Mouse (Mus musculus) urinary bladder, postnatal 10 days (tissue): Measurements from ENCODE around the gene Ext2.

ENCODE experiments used
- DNase-seq: peaks from one replicate; pipeline ENCODE4 v3.0.0; 2022; ENCODE audit warnings: low spot score

Gene Ext2

DNA sequence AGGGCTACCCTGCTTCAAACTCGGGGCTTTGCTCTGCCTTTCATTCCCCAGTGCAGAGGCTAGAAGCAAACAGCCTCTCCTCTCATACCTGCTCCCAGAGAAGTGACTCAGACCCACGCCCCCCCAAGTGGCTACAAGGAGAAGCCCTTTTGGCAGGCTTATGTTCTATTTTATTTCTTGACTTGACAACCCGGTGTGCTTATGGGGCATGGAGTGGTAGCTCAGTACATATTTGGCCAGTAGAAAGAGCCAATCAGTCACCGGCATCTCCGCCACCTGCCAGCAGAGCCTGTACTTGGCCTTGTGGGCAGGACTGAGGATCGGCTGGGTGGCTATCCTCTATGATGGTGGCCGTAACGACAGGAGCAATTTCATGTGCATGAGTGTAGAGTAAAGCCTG lies 85.2 kb downstream of the Ext2 start:
- DNase-seq, result no peak

- DNase-seq, result no peak
These were observed 89.7 kb downstream of the Ext2 start for GRCm38 (mm10) chr2:93732658-93733057.

DNA sequence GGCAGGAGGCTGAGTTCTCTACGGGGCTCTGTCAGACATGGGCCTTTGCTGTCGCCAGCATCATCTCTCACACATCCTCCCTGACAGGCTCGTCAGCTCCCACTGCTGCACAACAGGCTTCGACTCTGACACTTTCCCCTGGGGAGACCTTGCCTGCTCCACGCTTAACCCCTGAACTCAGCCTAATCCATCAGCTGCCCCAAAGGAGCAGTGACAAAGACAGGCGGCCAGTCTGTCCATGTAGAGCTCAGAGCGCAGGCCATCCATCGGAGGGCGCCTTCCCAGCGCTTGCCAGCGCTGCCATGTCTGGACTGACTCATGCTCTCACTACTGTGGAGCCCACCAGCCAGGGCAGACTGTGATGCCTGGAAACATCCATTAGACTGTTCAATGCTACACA lies 92.8 kb downstream of the Ext2 start:
- no peak for DNase-seq

DNA sequence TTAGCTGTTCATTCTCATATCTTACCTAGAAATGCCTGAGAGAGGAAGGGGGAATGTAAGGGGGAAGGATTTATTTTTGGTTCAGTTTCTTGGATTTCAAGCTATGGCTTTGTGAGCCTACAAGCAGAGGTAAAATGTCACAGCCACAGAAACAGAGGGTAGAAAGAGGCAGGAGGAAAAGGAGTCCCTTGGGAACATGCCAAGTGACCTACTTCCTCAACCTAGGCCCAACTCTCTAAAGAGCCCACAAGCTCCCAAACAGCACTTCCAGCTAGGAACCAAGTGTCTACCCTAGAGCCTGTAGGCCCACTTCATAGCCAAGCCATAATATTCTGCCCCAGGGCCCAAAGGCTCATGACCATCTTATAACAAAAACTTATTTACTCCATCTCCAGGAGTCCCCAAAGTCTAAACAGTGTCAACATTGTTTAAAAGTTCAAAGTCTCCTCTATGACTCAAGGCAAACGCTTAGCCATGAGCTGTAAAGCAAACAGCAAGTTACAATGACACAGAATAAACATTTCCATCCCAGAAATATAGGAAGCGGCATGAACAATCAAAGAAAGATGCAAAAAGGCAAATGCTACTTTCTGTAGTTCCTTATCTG lies 99.1 kb downstream of the Ext2 start:
- DNase-seq, result no peak

DNA sequence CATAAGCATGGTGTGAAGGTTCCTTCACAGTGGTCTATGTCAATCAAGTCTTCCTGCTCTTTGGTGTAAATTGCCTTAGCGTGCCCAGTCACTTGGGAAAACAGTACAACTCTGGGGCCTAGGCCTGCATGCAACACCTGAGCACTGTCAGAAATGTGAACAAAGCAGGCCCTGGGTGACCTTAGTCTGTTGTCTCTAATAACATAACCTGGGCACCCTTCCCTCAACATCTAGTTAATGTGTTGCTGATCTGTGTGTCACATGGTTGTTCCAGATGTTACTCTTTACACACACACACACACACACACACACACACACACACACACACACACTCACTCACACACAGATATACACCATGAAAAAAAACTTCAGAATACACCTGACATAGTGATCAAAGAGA lies 101.4 kb downstream of the Ext2 start:
- no peak for DNase-seq

DNA sequence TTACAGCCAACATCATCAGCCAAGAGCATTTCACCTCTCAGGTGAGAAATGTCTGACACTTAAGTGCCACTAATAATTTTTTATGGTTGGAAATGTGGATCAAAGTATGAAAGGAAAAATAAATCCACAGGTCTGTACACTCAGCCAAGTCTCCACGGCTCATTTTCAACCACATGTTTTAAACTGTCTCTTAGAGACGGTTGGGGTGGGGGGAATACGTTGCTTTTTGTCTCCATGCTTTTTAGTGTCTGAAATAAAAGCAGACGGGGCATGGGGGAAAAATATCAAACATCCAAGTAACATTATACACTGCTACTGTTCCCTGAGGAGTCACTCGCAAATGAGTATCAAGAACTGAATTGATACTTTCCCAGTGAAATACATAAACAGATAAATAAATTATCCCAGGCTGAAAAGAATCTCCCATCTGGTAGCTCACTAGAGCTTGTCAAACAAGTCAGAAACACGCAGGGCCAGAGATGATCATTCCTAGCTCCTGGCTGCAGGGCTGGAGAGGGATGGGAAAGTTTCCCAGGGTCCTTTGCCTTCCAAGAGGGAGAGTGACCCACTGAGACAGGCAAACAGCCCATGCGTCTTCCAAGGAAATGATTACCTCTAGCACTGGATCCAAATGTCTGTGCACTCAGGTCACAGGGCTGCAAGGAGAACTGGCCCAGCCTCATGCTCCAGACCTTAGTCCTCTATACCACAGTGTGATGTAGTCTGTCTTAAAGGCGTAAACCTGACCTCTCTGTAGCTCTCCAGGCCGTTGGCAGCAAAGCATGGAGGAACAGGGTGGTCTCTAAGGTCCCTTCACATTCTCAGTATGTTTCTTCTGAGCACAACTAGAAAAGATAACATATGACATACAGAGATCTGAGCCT lies 102.3 kb downstream of the Ext2 start:
- no peak for DNase-seq

GRCm38 (mm10) chr2:93713267-93713666 lies 109.1 kb downstream of the Ext2 start:
- no peak for DNase-seq

DNA sequence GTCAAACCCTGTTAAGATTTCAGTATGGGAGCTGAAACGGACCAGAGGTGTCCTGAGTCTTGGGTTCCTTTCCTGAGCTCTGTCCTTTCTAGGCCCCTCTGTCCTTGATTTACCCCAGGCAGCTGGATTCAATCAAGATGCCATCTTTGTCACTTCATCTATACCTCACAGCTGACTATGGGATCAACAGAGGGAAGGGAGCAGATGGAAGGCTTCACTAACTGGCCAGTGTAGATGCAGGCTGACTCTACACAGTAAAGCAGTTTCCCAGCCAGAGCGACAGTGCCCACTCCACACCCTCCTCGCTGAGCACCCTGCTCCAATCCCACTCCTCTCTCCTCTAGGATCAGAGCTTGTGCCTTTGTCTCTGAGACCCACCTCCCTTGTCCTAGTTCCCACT lies 110.9 kb downstream of the Ext2 start:
- DNase-seq, result no peak

DNA sequence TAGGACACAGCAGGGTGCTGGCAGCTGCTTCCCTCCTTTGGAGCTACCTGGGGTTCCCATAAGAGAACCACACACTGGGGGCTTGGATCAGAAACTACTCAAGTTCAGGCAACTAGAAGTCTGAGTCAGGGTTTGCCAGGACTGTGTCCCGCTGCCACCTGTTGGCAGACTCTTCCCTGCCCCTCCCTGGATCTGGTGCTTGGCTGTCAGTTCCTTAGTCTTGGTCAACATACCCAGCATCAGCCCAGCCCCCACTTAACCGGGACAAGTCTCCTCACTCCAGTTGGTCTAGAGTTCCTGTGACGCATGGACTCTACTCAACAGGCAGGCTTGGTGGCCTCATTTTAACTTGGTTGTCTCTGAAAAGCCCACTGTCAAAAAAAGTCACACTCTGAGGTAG lies 112.7 kb downstream of the Ext2 start:
- DNase-seq, result no peak

GRCm38 (mm10) chr2:93709241-93709640 lies 113.1 kb downstream of the Ext2 start:
- DNase-seq, result no peak

- DNase-seq, result no peak
These were observed 115.5 kb downstream of the Ext2 start for GRCm38 (mm10) chr2:93706825-93707224.

DNA sequence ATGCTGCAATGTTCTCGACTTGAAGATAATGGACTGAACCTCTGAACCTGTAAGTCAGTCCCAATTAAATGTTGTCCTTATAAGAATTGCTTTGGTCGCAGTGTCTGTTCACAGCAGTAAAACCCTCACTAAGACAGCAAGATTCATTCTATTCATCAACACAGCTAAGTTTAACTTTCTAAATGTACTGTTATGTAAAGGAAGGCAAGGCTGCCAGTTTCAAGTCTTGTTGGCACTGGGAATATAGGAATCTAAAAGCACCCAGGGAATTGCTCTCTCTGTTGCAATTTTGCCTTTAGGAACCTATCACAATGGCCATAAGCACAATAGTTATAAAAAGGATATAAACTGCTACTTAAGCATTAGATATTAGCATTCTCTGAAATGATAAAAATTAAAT lies 116.0 kb downstream of the Ext2 start:
- no peak for DNase-seq

GRCm38 (mm10) chr2:93704195-93704594 lies 118.2 kb downstream of the Ext2 start:
- DNase-seq, result no peak

GRCm38 (mm10) chr2:93702936-93703926 lies 119.1 kb downstream of the Ext2 start:
- no peak for DNase-seq

- no peak for DNase-seq
These were observed 123.0 kb downstream of the Ext2 start for GRCm38 (mm10) chr2:93699346-93699745.

DNA sequence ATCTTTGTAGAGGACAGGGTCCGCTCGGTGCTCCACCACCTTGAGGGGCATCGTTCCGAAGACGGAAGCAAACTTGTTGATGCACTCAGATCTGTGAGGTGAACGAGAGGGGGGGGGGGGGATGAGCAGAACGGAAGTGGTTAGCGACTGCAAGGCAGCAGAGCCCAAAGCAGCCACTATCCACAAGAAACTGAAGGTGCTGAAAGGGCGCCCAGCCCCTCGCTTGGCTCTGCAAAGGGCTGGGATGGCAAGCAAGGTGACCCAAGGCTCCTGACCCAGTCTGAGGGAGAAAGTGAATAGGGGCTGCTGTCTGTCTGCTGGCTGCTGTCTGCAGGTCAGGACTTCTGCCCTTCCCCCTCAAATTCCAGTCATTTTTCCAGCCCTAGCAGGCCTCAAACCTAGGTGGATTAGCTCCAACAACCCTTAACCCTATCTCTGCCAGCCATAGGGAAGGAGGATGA lies 126.2 kb downstream of the Ext2 start:
- no peak for DNase-seq

DNA sequence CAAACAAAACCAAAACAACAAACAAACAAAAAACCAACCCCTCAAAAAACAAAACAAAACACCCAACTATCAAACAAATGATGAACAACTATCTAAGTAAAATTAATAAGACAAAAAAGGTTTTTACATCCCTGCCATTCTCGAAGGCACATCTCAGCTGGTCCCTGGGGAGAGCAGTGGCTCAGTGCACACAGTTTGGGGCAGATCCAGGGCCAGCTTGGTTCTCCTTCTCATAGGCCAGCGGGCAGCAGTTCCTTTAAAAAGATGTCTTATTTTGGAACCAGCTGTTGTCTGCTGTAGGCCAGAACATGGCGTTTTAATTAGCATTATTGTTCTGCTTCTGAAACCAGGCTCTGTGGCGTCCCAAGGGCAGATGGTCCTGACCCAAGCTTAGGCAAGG lies 129.3 kb downstream of the Ext2 start:
- DNase-seq, result no peak

- DNase-seq, result no peak
These were observed 132.1 kb downstream of the Ext2 start for GRCm38 (mm10) chr2:93690064-93690930.

GRCm38 (mm10) chr2:93683674-93684073 lies 138.7 kb downstream of the Ext2 start:
- no peak for DNase-seq

- DNase-seq, result no peak
These were observed 139.7 kb downstream of the Ext2 start for GRCm38 (mm10) chr2:93682601-93683202.

- DNase-seq, result no peak
These were observed 141.0 kb downstream of the Ext2 start for GRCm38 (mm10) chr2:93681321-93681720.
